Mouse (Mus musculus): ENCODE data around the gene Slit3. TPM values are rescaled to one million over a fixed set of nuclear protein-coding genes. Genes with fewer than 3 reads are reported as not detected.

Gene Slit3
- polyA plus RNA-seq, 1 experiment from 2014 or later = 0.03 TPM

- CTCF ChIA-PET = no interaction called here
- TF ChIP-seq CTCF (IDR thresholded peaks at IDR 0.05) = no peak
- peaks cover 7% of the 10 kb centered on the region for H3K27me3 ChIP-seq
- in situ Hi-C loops (cut with MboI; ENCODE audit: low pct_unique_long_range_greater_than_20kb) = no loop called here
- POLR2A ChIA-PET = no interaction called here
- ATAC-seq (no peak), DNase-seq (ENCODE audit: low read depth, low spot score) (no peak)
Observed at GRCm38 (mm10) chr11:35379407-35379806, 258.4 kb downstream of the Slit3 start.

- POLR2A ChIA-PET = no interaction called here
- TF ChIP-seq CTCF (IDR thresholded peaks at IDR 0.05) = no peak
- ATAC-seq (no peak), DNase-seq (ENCODE audit: low read depth, low spot score) (no peak)
- peaks cover 10% of the 10 kb centered on the region for H3K27me3 ChIP-seq
- in situ Hi-C loops (cut with MboI; ENCODE audit: low pct_unique_long_range_greater_than_20kb) = no loop called here
- CTCF ChIA-PET = no interaction called here
Observed at GRCm38 (mm10) chr11:35380766-35381165, 259.7 kb downstream of the Slit3 start.

GRCm38 (mm10) chr11:35385444-35385843 lies 264.4 kb downstream of the Slit3 start:
- no peak for ATAC-seq
- ChIA-PET POLR2A (no interaction called here), CTCF (no interaction called here)
- in situ Hi-C loops (cut with MboI; ENCODE audit: low pct_unique_long_range_greater_than_20kb) = no loop called here
- H3K27me3 ChIP-seq = peaks cover 12% of the 10 kb centered on the region
- DNase-seq (ENCODE audit: low read depth, low spot score) = no peak
- TF ChIP-seq CTCF (IDR thresholded peaks at IDR 0.05) = no peak

GRCm38 (mm10) chr11:35387826-35388225 lies 266.8 kb downstream of the Slit3 start:
- peaks cover 12% of the 10 kb centered on the region for H3K27me3 ChIP-seq
- ChIA-PET POLR2A (no interaction called here), CTCF (no interaction called here)
- in situ Hi-C loops (cut with MboI; ENCODE audit: low pct_unique_long_range_greater_than_20kb) = no loop called here
- ATAC-seq (no peak), DNase-seq (ENCODE audit: low read depth, low spot score) (no peak)
- no peak for TF ChIP-seq CTCF (IDR thresholded peaks at IDR 0.05)

DNA sequence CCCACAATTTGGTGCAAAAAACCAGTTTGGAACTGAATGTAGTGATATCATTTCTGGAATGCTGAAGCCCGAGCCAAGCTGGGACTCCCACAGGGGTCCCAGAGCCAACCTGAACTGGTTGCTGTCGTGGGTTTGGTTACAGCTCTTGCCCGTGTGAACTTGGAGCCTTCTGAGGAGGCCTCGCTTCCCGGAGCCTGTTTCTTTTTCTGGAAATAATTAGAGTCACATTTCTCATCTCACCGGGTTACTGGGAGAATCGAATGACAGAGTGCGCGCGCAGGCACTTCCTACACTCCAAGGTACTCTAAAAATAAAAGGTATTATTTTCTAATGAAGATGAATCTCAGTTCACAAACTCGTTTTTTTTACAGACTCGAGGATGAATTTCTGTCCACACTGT lies 267.4 kb downstream of the Slit3 start:
- peaks cover 12% of the 10 kb centered on the region for H3K27me3 ChIP-seq
- no peak for DNase-seq (ENCODE audit: low read depth, low spot score)
- ChIA-PET POLR2A (no interaction called here), CTCF (no interaction called here)
- in situ Hi-C loops (cut with MboI; ENCODE audit: low pct_unique_long_range_greater_than_20kb) = no loop called here
- no peak for ATAC-seq
- TF ChIP-seq CTCF (IDR thresholded peaks at IDR 0.05) = no peak

- ATAC-seq (no peak), DNase-seq (ENCODE audit: low read depth, low spot score) (no peak)
- CTCF ChIA-PET = no interaction called here
- peaks cover 16% of the 10 kb centered on the region for H3K27me3 ChIP-seq
- POLR2A ChIA-PET = no interaction called here
- TF ChIP-seq CTCF (IDR thresholded peaks at IDR 0.05) = no peak
- in situ Hi-C loops (cut with MboI; ENCODE audit: low pct_unique_long_range_greater_than_20kb) = no loop called here
Observed at GRCm38 (mm10) chr11:35389341-35389740, 268.3 kb downstream of the Slit3 start.

DNA sequence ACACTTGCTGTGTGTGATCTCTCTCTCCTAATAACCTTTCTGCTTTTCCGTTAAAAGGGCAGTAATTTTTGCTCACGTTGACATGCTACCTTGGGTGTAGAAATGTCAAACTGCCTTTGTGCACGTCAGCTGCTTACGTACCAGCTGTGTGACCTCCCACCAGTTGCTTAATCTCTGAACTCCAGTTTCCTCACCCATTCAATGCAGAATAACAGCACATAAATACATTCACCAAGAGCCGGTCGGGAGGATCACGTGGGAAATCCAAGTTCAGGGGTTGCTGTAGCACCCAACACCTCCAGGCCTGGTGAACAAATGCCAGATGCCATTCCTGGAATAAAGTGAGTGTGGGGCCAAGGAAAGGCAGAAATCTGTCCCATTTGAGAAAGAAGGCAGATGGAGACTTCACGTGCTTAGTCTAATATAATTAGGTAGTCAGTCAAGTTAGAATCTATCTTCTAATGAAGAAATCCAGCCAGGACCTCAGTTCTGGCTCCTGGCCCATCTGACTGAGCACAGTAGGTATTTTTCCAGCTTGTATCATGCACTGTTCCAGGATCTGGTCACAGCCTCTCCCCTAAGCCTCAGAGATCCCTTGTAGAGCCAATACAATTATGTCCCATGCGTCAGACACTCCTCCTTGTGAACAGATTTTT lies 268.9 kb downstream of the Slit3 start:
- no peak for DNase-seq (ENCODE audit: low read depth, low spot score)
- ATAC-seq = no peak
- in situ Hi-C loops (cut with MboI; ENCODE audit: low pct_unique_long_range_greater_than_20kb) = no loop called here
- TF ChIP-seq CTCF (IDR thresholded peaks at IDR 0.05) = no peak
- ChIA-PET CTCF (no interaction called here), POLR2A (no interaction called here)
- peaks cover 12% of the 10 kb centered on the region for H3K27me3 ChIP-seq

DNA sequence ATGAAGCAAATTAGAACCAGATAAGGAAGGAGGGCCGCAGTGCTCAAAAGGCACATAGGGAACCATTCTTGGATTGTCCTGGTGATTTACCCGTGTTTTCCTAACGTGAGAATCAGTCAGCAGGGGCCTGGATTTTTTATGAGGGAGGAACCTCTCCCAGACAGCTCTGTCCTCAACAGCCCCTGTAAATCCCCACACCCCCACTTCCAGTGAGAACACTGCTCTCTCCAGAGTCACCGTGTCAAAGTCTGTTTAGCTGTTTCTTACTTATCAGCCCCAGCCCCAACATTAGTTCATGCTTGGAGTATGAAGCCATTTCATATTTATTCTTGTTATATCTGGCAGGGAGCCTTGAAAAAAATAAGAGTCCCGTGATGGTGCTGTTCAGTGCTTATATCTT lies 272.8 kb downstream of the Slit3 start:
- DNase-seq (ENCODE audit: low read depth, low spot score) (no peak), ATAC-seq (no peak)
- TF ChIP-seq CTCF (IDR thresholded peaks at IDR 0.05) = no peak
- POLR2A ChIA-PET = no interaction called here
- peaks cover 6% of the 10 kb centered on the region for H3K27me3 ChIP-seq
- CTCF ChIA-PET = no interaction called here
- in situ Hi-C loops (cut with MboI; ENCODE audit: low pct_unique_long_range_greater_than_20kb) = no loop called here

DNA sequence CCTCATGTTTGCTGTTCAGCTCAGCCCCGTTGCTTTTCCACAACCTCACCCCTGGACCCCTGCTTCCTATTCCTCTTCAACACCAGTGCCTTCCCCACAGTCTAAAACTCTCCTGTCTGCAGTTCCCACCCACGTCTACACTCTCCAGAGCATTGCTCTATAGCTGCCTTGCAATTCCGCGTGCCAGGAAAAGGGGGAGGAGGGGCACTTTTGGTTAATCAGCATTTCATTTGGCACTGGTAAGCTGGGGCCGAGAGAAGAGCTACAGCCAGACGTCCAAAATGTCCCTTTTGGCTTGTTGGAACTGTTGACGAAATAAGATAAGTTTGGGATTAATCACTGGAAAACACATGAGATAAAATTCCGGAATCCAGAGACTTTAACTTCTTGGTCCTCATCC lies 274.4 kb downstream of the Slit3 start:
- ATAC-seq = no peak
- no peak for TF ChIP-seq CTCF (IDR thresholded peaks at IDR 0.05)
- DNase-seq (ENCODE audit: low read depth, low spot score) = no peak
- in situ Hi-C loops (cut with MboI; ENCODE audit: low pct_unique_long_range_greater_than_20kb) = no loop called here
- CTCF ChIA-PET = no interaction called here
- H3K27me3 ChIP-seq = peaks cover 4% of the 10 kb centered on the region
- POLR2A ChIA-PET = no interaction called here

GRCm38 (mm10) chr11:35398353-35398752 lies 277.3 kb downstream of the Slit3 start:
- in situ Hi-C loops (cut with MboI; ENCODE audit: low pct_unique_long_range_greater_than_20kb) = no loop called here
- no peak for ATAC-seq
- H3K27me3 ChIP-seq = peaks cover 4% of the 10 kb centered on the region
- ChIA-PET CTCF (no interaction called here), POLR2A (interaction anchor here (0.6 kb wide), 1 partner anchor 83 kb away, joined by 3 read pairs; no protein-coding TSS in a partner anchor)
- TF ChIP-seq CTCF (IDR thresholded peaks at IDR 0.05) = no peak
- no peak for DNase-seq (ENCODE audit: low read depth, low spot score)

DNA sequence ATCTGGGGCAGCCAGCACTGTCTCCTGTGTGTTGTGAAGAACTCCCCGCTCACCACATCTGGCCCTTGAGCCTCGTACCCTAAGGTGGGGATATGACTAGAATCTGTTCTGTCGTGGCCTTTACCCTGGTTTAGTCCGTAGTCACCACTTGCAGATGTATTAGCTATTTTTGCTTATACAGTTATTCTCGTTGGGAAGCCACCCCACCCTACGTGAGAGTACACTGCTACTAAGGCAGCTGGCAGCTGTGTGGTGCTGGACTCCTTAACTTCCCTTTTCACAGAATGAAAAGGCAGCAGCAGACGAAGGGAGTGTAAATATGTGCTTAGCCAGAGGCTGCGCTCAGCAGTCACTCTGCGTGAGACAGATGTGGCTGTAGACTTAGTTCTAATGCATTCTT lies 282.5 kb downstream of the Slit3 start:
- POLR2A ChIA-PET = no interaction called here
- ATAC-seq (no peak), DNase-seq (ENCODE audit: low read depth, low spot score) (no peak)
- no peaks in the 10 kb centered on the region for H3K27me3 ChIP-seq
- CTCF ChIA-PET = no interaction called here
- in situ Hi-C loops (cut with MboI; ENCODE audit: low pct_unique_long_range_greater_than_20kb) = loop anchor here (10.0 kb wide), 1 partner anchor 559 kb away; no protein-coding TSS in a partner anchor
- no peak for TF ChIP-seq CTCF (IDR thresholded peaks at IDR 0.05)

GRCm38 (mm10) chr11:35406045-35406444 lies 285.0 kb downstream of the Slit3 start:
- no peak for DNase-seq (ENCODE audit: low read depth, low spot score)
- no peak for TF ChIP-seq CTCF (IDR thresholded peaks at IDR 0.05)
- ChIA-PET CTCF (interaction anchor here (0.9 kb wide), 1 partner anchor 9 kb away, joined by 3 read pairs; no protein-coding TSS in a partner anchor), POLR2A (no interaction called here)
- H3K27me3 ChIP-seq = no peaks in the 10 kb centered on the region
- in situ Hi-C loops (cut with MboI; ENCODE audit: low pct_unique_long_range_greater_than_20kb) = loop anchor here (10.0 kb wide), 1 partner anchor 561 kb away; no protein-coding TSS in a partner anchor
- ATAC-seq = no peak

Measured in Patski (cell line).